Mouse (Mus musculus) A20 (cell line): ENCODE measurements at regions not wholly inside any gene's neighbourhood (a gene's known extent, or its start where the extent isn't known, plus 50 kb on each side); places are given as distances from the start of the nearest gene placed in this dataset.
A peak's percentile ranks its signal among the peaks of the same experiment; 100 is the strongest.

Source experiments
- DNase-seq: peaks from one replicate; pipeline ENCODE4 v3.0.0-alpha.2; 2011; ENCODE audit warnings: low read depth, low spot score

DNA sequence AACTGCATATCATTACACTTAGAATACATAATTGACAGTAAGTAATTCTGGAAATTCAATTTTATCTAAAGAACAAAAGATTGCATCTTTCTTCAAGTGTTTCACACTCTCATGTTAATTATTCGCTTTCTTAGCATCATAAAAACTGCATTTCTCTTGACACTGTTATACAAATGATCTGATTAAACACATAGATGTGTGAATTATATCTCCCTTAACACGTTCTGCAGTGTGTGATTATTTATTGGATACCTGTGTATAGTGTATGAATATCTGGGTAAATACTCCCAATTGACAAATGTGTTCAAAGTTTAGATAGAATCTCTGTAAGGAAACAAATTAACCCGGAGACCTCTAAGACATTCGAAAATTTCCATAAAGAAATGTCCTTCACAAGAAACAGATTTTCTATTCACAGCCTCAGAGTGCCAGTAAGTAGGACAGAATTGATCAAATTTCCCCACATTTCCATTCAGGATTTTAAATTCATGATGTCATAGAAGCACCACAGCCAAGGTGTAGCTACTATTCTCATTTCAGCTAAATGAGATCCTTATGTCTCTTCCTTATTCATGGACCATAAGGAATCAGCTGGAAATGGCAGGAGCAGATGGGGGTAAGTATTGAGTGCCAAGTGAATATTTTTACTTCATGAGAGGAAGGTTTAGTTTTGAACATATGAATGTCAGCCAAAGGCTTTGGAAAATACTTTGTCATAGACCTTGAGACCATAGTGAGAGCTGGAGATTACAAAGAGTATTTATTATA, 2231.6 kb downstream of the Pcdh9 start:
- no peak for DNase-seq

DNA sequence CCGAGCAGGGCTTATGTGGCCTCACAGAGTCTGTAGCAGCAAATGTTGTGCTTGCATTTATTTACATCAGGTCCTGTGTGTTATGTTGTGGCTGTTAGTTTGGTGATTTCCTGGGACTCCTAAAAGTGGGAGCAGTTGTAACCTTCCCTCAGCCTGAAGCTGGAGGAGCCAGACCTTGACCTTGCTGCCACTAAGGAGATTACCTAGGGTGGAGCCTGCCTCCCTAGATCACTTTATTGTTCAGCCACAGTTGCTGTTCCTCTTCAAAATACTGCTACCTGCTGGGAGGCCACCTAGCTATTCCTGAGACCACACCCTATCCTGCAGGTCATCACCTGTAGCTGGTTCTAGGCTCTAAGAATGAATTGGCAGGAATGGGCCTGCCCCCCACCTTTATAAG, 2234.5 kb downstream of the Pcdh9 start:
- DNase-seq = no peak

DNA sequence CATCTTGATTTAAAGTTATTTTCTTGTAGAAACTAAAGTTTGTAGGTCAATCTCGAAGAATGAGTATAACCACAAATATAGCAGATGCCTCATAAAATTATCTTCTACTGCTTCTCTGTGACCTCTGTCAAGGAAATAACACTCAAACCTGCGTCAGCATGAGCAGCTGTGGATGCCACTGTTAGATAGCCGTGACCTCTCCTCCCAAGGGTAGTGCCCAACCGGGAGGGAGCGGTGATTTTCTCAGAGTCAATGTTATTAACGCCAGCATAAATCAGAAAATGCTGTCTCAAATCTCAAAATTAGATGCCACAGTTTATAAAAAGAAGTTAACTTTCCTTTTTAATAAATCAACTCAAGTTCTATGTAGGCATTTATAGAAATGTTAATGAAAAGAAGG, 2259.5 kb downstream of the Pcdh9 start:
- no peak for DNase-seq

DNA sequence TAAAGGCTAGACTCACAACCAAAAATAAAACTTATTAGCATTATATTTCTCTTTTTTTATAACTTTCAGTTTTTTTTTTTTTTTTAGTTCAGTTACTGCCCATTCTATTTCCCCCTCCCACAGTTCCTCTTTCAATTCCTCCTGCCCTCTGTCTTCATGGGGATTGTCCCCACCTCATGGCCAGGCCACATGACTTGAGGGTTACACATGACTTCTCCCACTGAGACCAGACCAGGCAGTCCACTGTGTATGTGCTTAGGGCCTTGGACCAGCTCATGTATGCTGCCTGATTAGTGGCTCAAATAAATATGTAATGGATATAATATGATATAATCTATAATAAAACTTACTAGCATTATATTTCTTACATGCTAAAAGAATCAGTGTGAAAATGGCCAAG, 2276.1 kb downstream of the Pcdh9 start:
- peak; percentile 85 for DNase-seq

DNA sequence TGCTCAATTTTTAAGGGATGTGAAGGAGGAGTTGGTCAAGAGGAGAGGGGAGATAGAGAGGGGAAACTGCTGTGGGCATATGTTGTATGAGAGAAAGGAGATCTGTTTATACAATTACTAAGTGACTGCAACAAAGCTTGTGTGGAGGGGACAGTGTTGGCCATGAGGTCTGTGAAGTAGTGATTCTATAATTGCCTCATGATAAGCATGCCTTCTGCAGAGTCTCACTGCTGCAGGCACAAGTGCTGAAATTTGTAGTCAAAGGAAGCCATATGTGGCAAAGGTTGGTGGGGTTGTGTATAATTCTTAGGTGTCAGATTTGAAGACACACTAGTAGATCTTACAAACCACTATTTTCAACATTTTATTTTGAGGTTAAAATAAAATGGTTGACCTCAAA, 2285.9 kb downstream of the Pcdh9 start:
- no peak for DNase-seq

DNA sequence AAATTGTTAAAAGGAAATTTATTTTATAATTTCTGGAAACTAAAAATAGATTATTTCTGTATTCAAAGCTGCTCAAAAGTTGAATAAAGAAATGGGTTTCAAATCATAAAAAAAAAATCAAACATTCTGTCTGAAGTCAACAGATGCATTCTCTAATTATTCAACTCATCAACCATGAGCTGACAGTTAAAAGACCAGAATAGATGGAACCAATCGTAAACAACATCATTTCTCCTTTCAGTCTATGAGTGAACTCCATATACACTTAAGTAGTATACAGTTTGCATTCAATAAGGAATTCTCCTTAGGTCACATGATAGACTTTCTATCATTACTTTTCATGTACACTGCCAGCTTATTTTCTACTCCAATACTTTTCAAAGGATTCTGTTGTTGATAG, 2308.0 kb downstream of the Pcdh9 start:
- no peak for DNase-seq

DNA sequence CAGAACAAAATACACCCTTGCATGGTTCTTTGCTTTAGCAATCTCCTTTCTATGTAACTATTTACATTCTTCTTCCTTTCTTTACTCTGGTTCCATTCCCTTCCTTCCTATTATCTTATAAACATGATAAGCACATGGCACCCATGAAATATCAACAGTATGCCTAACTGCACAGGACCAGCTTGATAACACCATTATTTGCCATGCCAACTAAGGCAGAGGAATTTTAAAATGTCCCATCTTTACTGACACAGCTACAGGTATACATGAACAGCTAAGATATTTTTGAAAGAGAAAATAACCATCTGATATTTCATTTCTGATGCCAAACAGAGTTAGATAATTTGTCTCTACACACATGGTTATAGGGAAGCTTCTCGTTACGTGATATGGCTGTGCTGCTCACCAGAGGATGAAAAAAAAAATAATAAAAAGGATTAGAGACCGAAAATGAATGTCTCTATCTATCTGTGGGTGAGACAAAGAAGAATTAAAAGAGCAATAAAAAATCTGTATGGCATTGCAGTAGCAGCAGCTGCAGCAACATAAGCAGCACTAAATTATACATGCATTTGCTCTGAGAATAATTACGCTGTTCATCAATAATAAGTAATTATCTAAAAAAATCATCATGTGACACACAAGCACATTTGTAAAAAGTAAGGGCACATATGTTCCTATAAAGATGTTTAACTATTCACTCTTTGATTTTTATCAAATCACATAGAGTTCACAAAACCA, 2308.6 kb downstream of the Pcdh9 start:
- no peak for DNase-seq

DNA sequence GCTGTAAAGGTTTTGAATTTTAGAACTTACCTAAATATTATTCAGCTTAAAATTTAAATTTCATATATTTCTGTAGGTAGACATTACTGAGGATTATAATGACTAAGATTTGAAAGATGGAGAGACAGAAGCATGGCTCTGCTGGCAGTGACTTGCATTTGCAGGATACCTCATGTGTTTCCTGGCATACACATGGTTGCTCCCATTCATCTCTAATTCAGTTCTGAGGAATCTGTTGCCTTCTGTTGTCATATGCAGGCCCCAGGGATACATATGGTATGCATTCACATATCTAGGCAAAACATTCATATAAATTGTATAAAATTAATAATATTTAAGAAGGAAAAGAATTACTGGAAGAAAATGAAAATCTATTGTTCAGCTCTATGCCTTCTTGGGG, 2321.4 kb downstream of the Pcdh9 start:
- DNase-seq = no peak

DNA sequence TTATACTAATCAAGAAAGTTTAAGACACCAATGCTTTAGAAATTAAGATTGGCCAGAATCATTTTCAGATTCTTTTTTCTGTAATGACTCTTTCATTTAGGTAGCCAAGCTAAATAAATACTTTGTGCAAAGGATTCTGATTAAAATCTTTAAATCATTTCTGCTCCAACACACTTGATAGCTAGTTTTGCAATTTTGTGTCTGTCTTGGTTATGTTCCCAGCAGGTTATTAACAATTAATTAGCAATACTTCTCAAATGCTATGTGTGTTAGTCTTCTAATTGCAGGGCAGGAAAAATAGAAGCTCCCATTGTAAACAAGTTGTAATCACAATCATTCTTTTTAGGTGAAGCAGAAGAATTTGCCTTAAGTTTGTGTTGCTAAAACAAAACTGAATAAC, 2351.3 kb downstream of the Pcdh9 start:
- DNase-seq = no peak

DNA sequence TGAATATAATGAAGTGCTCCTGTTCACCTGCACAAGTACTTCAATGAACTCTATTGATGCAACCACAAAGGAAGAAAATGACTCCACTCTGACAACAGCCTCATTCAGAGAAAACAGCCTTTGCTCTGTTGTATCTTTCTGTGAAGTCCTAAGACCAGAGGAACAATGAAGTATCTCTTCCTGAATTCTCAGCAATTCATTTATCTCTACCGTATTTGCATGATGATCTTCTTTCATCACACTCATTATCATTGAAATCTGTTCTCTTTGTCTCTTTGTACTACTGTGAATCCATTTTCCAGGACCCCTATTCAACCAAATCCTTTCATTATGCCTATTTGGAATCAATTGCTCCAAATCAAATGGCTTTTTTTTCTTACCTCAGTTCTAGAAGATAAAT, 2355.5 kb downstream of the Pcdh9 start:
- DNase-seq = no peak

DNA sequence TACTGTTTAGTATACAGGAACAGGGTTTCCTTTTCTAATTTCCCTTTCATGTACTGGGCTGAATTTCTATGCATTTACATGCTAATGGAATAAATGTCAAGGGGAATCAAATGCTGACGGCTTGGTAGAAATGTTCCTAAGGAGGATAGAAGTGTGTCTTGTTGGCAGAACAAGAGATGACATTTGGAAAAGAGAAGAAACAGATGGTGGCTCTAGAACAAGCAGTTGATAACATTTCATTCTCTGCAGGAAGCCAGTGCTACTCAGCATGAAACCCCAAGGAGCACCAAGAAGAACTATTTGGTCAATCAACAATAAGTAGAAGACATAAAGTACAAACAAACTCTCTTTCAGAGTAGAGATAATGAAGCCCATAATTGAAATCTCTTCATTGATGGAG, 2392.0 kb downstream of the Pcdh9 start:
- no peak for DNase-seq

DNA sequence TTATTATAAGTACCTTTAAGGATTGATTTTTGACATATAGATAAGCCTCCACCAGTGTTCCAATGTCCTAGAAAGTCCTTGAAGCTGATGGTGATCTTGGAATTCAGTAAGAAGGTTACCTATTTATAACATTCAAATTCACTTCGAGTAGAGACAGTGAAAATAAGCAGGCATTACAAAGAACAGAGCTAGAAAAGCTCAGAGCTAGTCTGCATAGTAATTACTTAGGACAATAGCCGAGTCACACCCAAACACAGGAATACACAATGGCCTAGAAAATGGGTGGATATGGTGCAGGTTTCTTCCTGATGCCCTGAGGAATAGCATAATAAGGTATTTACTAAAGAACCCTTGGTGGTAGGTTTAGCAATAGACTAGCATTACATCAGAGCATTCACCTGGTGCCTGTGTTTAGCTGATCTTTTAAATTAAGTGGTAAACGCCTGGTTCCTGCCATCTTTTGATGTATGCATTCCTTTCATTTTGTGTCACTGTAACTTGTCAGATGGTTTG, 2412.1 kb downstream of the Pcdh9 start:
- DNase-seq = no peak

DNA sequence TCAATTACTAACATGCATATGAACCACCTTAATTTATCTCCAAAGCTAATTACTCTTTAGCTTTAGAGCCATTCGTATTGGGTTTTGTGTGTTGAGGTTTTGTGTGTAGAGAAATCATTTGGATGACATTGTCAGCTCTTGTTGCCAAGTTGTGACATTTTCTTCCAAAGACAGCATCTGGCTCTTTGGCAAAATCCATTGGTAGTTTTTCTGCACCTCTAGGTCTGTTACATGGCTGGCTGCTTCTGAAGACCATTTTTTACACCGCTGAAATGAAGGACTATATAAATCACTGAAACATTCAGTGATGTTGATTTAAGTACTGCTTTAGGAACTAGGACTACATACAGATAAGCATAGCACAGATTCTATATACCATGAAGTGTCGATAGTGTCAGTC, 2426.6 kb downstream of the Pcdh9 start:
- no peak for DNase-seq

DNA sequence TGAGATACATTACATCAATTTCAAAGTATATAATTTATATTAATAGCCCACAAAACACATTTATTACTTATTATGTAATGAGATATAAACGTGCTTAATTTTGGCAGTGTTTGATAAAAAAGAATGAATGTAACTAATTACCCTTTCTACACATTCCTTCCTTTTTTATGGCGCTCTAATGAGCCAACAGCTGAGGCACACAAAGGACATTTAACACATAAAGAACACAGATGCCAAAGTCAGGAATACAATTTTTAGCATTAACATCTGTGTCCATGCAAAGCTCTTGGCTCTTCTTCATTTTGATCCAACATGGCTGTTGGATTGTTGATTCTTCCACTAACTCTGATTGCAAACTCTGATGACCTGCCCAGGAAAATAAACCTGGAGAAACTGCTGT, 2427.8 kb downstream of the Pcdh9 start:
- no peak for DNase-seq

DNA sequence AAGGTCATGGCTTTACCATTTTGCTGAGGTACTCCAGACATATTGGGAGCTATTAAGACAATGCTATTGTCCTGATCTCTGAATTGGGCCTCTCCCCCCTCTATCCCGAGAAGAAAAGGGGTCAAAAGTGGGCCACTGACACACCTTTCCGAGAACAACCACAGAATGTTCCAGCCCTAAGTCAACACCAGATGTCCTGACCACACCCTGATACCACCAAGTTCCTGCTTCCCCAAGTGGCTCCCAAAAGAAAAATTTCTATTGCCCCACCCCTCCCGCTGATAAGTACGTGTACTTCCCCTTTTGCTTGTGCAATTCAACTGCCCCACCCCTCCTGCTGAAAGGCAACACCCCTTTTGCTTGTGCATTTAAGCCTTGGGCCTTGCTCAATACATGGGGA, 2431.7 kb downstream of the Pcdh9 start:
- no peak for DNase-seq
